Mouse (Mus musculus) hindbrain, postnatal 0 days (tissue): ENCODE data around the gene Hgf. TPM values are rescaled to one million over a fixed set of nuclear protein-coding genes. Genes with fewer than 3 reads are reported as not detected.
A peak's percentile ranks its signal among the peaks of the same experiment; 100 is the strongest.

Source experiments
- ATAC-seq: fragments of 200-750 bp; cut with Nextera tagmentation; 2 replicates; pipeline ENCODE4 v1.8.0; 2017; ENCODE audit warnings: mild to moderate bottlenecking, moderate TSS enrichment, moderate library complexity
- DNase-seq: peaks from one replicate; pipeline ENCODE4 v3.0.0-alpha.2; 2015; ENCODE audit warnings: low spot score
- H3K27ac ChIP-seq: fragments of 300-500 bp; sonication (generic); 2 replicates; pipeline ENCODE4 v1.5.1; 2014; ENCODE audit warnings: mild to moderate bottlenecking
- H3K27me3 ChIP-seq: fragments of 300-500 bp; sonication (generic); 2 replicates; pipeline ENCODE4 v1.6.1; 2014; ENCODE audit warnings: low read length, mixed read lengths; ENCODE audit not compliant: insufficient read depth
- H3K36me3 ChIP-seq: fragments of 300-500 bp; sonication (generic); 2 replicates; pipeline ENCODE4 v1.6.1; 2014; ENCODE audit warnings: low read length, mixed read lengths; ENCODE audit not compliant: insufficient read depth
- H3K4me1 ChIP-seq: fragments of 300-500 bp; sonication (generic); 2 replicates; pipeline ENCODE4 v1.6.1; 2014; ENCODE audit warnings: antibody characterized with exemption, low read length, mixed read lengths; ENCODE audit not compliant: insufficient read depth
- H3K4me2 ChIP-seq: fragments of 300-500 bp; sonication (generic); 2 replicates; pipeline ENCODE4 v1.6.1; 2014; ENCODE audit warnings: low read depth, mild to moderate bottlenecking, low read length, moderate library complexity, mixed read lengths
- H3K4me3 ChIP-seq: fragments of 300-500 bp; sonication (generic); 2 replicates; pipeline ENCODE4 v1.5.1; 2014; ENCODE audit warnings: low read length
- H3K9ac ChIP-seq: fragments of 300-500 bp; sonication (generic); replicated peaks from 2 replicates; pipeline ENCODE4 v1.6.1; 2014; ENCODE audit warnings: mild to moderate bottlenecking, low read length, moderate library complexity, mixed read lengths
- H3K9me3 ChIP-seq: fragments of 300-500 bp; sonication (generic); 2 replicates; pipeline ENCODE4 v1.6.1; 2016; ENCODE audit warnings: low read length, mixed read lengths
- CTCF ChIP-seq: IDR thresholded peaks from 2 replicates; pipeline ENCODE4 v1.5.1; 2016; ENCODE audit warnings: antibody characterized with exemption, control low read depth, low read depth
- WGBS: fragments of 180-500 bp; shearing (Covaris S2); extraction: QIAGEN DNeasy Blood & Tissue Kit; methylation state at CpG from one replicate; pipeline ENCODE4 v1.1.7; 2014; 5-methylcytosine and 5-hydroxymethylcytosine counted together
- polyA plus RNA-seq: library from polyadenylated mRNA; unstranded; fragments of >200 nt; fragmentation: Nextera tagmentation; extraction: Ambion mirVana; gene quantifications from 2 replicates; pipeline ENCODE4 v1.2.1, GENCODE M21; 2015
- total RNA-seq: library from RNA; depleted of rRNA; stranded (reverse); fragments of >200 nt; gene quantifications from 2 replicates; pipeline ENCODE4 v1.2.3, GENCODE M21; 2014; rRNA removed

Hgf gene
- total and polyA plus RNA-seq, 2 experiments from 2014 or later = 0.44 to 1.5 TPM

DNA sequence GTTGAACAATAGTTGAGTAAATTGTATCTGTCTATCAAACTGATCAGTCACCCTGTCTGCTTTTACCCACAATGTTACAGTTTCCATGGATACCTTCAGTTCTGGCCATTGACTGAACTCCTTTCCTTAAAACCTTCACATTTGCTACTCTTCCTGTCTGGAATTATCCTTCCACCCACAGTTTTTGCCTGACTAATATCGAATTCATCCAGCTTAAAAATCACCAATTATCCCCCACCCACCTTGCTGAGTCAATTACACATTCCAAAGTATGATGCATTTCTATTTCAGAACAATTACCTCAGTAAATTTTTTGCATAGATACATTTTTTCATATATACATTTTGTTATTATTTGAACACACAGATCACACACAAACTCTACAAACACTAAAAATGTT lies 79.7 kb downstream of the Hgf start:
- no peak for ATAC-seq
- WGBS = 66% methylated on average over 1 of the region's 1 CpGs
- Histone ChIP-seq H3K36me3 (no peaks in the 10 kb centered on the region), H3K27ac (no peak overlapping the region), H3K4me1 (no peaks in the 10 kb centered on the region), H3K9me3 (no peaks in the 10 kb centered on the region), H3K9ac (no peak overlapping the region), H3K4me2 (no peak overlapping the region), H3K27me3 (no peaks in the 10 kb centered on the region), H3K4me3 (no peak overlapping the region)
- no peak for DNase-seq
- TF ChIP-seq CTCF = no peak

DNA sequence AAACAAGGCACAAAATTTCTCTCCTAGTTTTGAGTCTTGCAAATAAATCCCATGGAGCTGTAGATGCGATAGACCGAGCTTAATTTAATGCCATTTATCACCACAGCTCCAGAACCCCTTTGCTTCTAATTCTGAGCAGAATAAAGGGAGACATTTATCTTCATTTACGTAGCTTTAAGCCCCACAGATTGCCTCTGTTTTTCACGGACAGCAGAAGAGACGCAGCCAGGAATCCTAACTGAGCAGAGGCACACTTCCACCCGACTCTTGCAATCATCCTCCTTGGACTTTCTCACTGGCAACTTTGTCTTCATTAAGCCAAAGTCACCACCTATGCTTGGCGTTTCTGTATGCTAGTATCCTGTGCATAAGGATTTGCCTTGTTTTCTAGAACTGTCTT lies 93.1 kb downstream of the Hgf start:
- ATAC-seq (no peak), DNase-seq (peak; percentile 8)
- peak overlapping the region; percentile 5; the same call in 1 of the 2 replicates for H3K4me2 ChIP-seq
- H3K4me1 ChIP-seq = no peaks in the 10 kb centered on the region
- no peak overlapping the region for H3K9ac ChIP-seq
- no peaks in the 10 kb centered on the region for H3K36me3 ChIP-seq
- H3K27me3 ChIP-seq = no peaks in the 10 kb centered on the region
- no peaks in the 10 kb centered on the region for H3K9me3 ChIP-seq
- TF ChIP-seq CTCF = no peak
- H3K4me3 ChIP-seq = no peak overlapping the region
- no peak overlapping the region for H3K27ac ChIP-seq
- 48% methylated on average over 7 of the region's 7 CpGs for WGBS

DNA sequence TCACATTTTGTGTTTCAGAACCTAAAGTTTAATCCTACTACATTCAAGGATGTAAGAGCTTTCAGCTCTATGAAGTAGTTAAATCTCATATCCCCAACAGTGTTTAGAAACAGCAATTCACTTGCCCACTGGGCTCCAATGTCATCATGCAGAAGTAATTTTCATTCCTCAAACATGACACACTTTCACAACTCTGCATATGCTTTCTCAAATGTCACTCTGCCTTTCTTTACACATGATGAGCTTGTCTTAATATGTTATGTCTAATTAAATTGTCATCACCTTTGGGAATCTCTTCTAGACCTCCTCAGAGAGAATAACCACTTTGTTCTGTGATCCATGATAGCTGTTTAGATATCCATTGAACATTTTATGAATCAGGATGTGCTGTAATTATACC lies 94.4 kb downstream of the Hgf start:
- no peak for TF ChIP-seq CTCF
- DNase-seq (peak; percentile 4), ATAC-seq (0 out of 2 replicates have a peak, but pooled peaks have one; percentile 32)
- Histone ChIP-seq H3K27me3 (no peaks in the 10 kb centered on the region), H3K9me3 (no peaks in the 10 kb centered on the region), H3K4me2 (no peak overlapping the region), H3K4me3 (no peak overlapping the region), H3K9ac (no peak overlapping the region), H3K27ac (no peak overlapping the region), H3K4me1 (no peaks in the 10 kb centered on the region), H3K36me3 (no peaks in the 10 kb centered on the region)

DNA sequence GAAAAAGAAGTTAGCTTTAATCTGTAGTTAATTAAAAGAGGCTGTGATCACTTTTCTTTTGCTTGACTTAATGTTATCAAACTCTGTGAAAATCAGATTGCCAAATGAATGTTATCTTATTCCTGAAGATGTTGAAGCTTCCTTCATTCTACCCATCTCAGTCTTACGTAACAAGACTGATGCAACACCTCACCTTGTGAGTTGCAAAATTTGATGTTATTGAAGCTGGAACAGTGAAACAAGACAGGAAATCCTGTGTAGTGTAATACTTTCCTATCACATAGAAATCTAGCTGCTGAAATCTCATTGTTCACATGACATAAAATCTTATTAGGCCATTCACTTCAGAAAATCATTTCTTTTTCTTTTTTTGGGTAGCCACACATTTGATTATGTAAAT lies 96.9 kb downstream of the Hgf start:
- no peak for ATAC-seq
- WGBS = 87% methylated on average over 1 of the region's 1 CpGs
- Histone ChIP-seq H3K4me3 (no peak overlapping the region), H3K27me3 (no peaks in the 10 kb centered on the region), H3K36me3 (no peaks in the 10 kb centered on the region), H3K9me3 (no peaks in the 10 kb centered on the region), H3K4me2 (no peak overlapping the region), H3K4me1 (no peaks in the 10 kb centered on the region), H3K27ac (no peak overlapping the region), H3K9ac (no peak overlapping the region)
- no peak for DNase-seq
- no peak for TF ChIP-seq CTCF

DNA sequence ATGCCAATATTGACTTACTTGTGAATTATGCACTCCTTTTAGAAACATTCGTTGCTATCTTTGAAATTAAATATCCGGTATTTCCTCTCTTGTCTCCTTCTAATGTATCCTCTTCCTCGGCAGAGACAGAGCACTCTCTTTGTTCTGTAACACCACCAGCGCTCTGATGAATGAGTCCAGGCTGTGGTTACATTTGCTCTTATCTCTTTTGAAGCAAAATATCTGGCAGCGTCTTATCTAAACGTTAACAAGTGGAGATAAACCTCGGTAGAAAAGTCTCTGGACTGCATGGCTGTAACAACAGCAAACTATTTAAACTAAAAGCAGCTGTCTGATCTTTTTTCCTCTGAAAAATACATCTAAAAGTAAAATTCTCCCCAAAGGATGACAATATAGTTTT lies 100.7 kb downstream of the Hgf start:
- no peak overlapping the region for H3K4me2 ChIP-seq
- H3K4me1 ChIP-seq = no peaks in the 10 kb centered on the region
- no peaks in the 10 kb centered on the region for H3K27me3 ChIP-seq
- TF ChIP-seq CTCF = no peak
- no peak overlapping the region for H3K4me3 ChIP-seq
- ATAC-seq (no peak), DNase-seq (no peak)
- 65% methylated on average over 7 of the region's 7 CpGs for WGBS
- no peak overlapping the region for H3K9ac ChIP-seq
- no peaks in the 10 kb centered on the region for H3K36me3 ChIP-seq
- H3K27ac ChIP-seq = no peak overlapping the region
- H3K9me3 ChIP-seq = no peaks in the 10 kb centered on the region

Other genes starting within 250 kb of the Hgf start
- gene Gm28710, start 238.3 kb downstream of the Hgf start, total RNA-seq = not detected in 2 replicates
- not detected in 2 replicates for gene Gm28710, start 238.3 kb downstream of the Hgf start, polyA plus RNA-seq